Mouse (Mus musculus): Measurements from ENCODE around the gene Dll1. TPM values are rescaled to one million over a fixed set of nuclear protein-coding genes. Genes with fewer than 3 reads are reported as not detected.

Dll1 gene
- polyA plus RNA-seq, 1 experiment from 2014 or later = 24.6 TPM

- no peak overlapping the region for H3K4me3 ChIP-seq (ENCODE audit: low read length)
- H3K36me3 ChIP-seq (ENCODE audit: control insufficient read depth, insufficient read depth, low read length) = peaks cover 64% of the 10 kb centered on the region
- H3K27me3 ChIP-seq (ENCODE audit: control insufficient read depth, insufficient read depth, low read length) = no peaks in the 10 kb centered on the region
- H3K27ac ChIP-seq (ENCODE audit: low read depth, low read length) = no peak overlapping the region
- H3K9ac ChIP-seq (ENCODE audit: low read depth, low read length) = no peak overlapping the region
- ATAC-seq (ENCODE audit: low FRiP score, low TSS enrichment) = no peak
- 86% methylated on average over 1 of the region's 1 CpGs for WGBS
- no peaks in the 10 kb centered on the region for H3K9me3 ChIP-seq (ENCODE audit: control insufficient read depth, low read length)
- no peaks in the 10 kb centered on the region for H3K4me1 ChIP-seq (ENCODE audit: control insufficient read depth, insufficient read depth, low read length)
- no peak overlapping the region for H3K4me2 ChIP-seq (replicated peaks; ENCODE audit: low read depth, low read length)
Observed at GRCm38 (mm10) chr17:15410861-15411260, 34.2 kb upstream of the Dll1 start.

- Histone ChIP-seq H3K9ac (ENCODE audit: low read depth, low read length) (no peak overlapping the region), H3K27ac (ENCODE audit: low read depth, low read length) (no peak overlapping the region), H3K27me3 (ENCODE audit: control insufficient read depth, insufficient read depth, low read length) (no peaks in the 10 kb centered on the region), H3K4me3 (ENCODE audit: low read length) (no peak overlapping the region), H3K4me2 (replicated peaks; ENCODE audit: low read depth, low read length) (no peak overlapping the region), H3K36me3 (ENCODE audit: control insufficient read depth, insufficient read depth, low read length) (peaks cover 62% of the 10 kb centered on the region), H3K4me1 (ENCODE audit: control insufficient read depth, insufficient read depth, low read length) (no peaks in the 10 kb centered on the region), H3K9me3 (ENCODE audit: control insufficient read depth, low read length) (no peaks in the 10 kb centered on the region)
- 89% methylated on average over 10 of the region's 10 CpGs for WGBS
- no peak for ATAC-seq (ENCODE audit: low FRiP score, low TSS enrichment)
Observed at GRCm38 (mm10) chr17:15409261-15409660, 32.6 kb upstream of the Dll1 start.

- Histone ChIP-seq H3K27ac (ENCODE audit: low read depth, low read length) (no peak overlapping the region), H3K36me3 (ENCODE audit: control insufficient read depth, insufficient read depth, low read length) (peaks cover 76% of the 10 kb centered on the region), H3K4me1 (ENCODE audit: control insufficient read depth, insufficient read depth, low read length) (no peaks in the 10 kb centered on the region), H3K4me2 (replicated peaks; ENCODE audit: low read depth, low read length) (no peak overlapping the region), H3K4me3 (ENCODE audit: low read length) (no peak overlapping the region), H3K27me3 (ENCODE audit: control insufficient read depth, insufficient read depth, low read length) (no peaks in the 10 kb centered on the region), H3K9me3 (ENCODE audit: control insufficient read depth, low read length) (no peaks in the 10 kb centered on the region), H3K9ac (ENCODE audit: low read depth, low read length) (no peak overlapping the region)
- no peak for ATAC-seq (ENCODE audit: low FRiP score, low TSS enrichment)
- WGBS = 94% methylated on average over 2 of the region's 2 CpGs
Observed at GRCm38 (mm10) chr17:15406576-15406975, 29.9 kb upstream of the Dll1 start.

GRCm38 (mm10) chr17:15401716-15402115 lies 25.0 kb upstream of the Dll1 start:
- ATAC-seq (ENCODE audit: low FRiP score, low TSS enrichment) = no peak
- Histone ChIP-seq H3K9ac (ENCODE audit: low read depth, low read length) (no peak overlapping the region), H3K4me2 (replicated peaks; ENCODE audit: low read depth, low read length) (no peak overlapping the region), H3K9me3 (ENCODE audit: control insufficient read depth, low read length) (no peaks in the 10 kb centered on the region), H3K27ac (ENCODE audit: low read depth, low read length) (no peak overlapping the region), H3K27me3 (ENCODE audit: control insufficient read depth, insufficient read depth, low read length) (no peaks in the 10 kb centered on the region), H3K36me3 (ENCODE audit: control insufficient read depth, insufficient read depth, low read length) (peaks cover 42% of the 10 kb centered on the region), H3K4me1 (ENCODE audit: control insufficient read depth, insufficient read depth, low read length) (peaks cover 5% of the 10 kb centered on the region; the same call in 1 of the 2 replicates), H3K4me3 (ENCODE audit: low read length) (no peak overlapping the region)
- WGBS = 98% methylated on average over 17 of the region's 17 CpGs

- H3K27ac ChIP-seq (ENCODE audit: low read depth, low read length) = peak within 1 kb of the TSS; percentile 86
- peak within 1 kb of the TSS; percentile 73 for H3K9ac ChIP-seq (ENCODE audit: low read depth, low read length)
- no peaks in the 10 kb centered on the region for H3K36me3 ChIP-seq (ENCODE audit: control insufficient read depth, insufficient read depth, low read length)
- no peaks in the 10 kb centered on the region for H3K9me3 ChIP-seq (ENCODE audit: control insufficient read depth, low read length)
- WGBS = under 1% methylated on average over 31 of the region's 31 CpGs
- H3K4me3 ChIP-seq (ENCODE audit: low read length) = peak within 1 kb of the TSS; percentile 77
- peaks cover 6% of the 10 kb centered on the region; the same call in 1 of the 2 replicates for H3K4me1 ChIP-seq (ENCODE audit: control insufficient read depth, insufficient read depth, low read length)
- H3K4me2 ChIP-seq (replicated peaks; ENCODE audit: low read depth, low read length) = peak within 1 kb of the TSS; percentile 62
- no peaks in the 10 kb centered on the region for H3K27me3 ChIP-seq (ENCODE audit: control insufficient read depth, insufficient read depth, low read length)
- peak; percentile 98 for ATAC-seq (ENCODE audit: low FRiP score, low TSS enrichment)
Observed at GRCm38 (mm10) chr17:15395997-15396675, 19.5 kb upstream of the Dll1 start, which contains the start of gene Fam120b. Fam120b (plus strand) TSS chr17:15396202.

- no peaks in the 10 kb centered on the region for H3K4me1 ChIP-seq (ENCODE audit: control insufficient read depth, insufficient read depth, low read length)
- no peaks in the 10 kb centered on the region for H3K9me3 ChIP-seq (ENCODE audit: control insufficient read depth, low read length)
- H3K27me3 ChIP-seq (ENCODE audit: control insufficient read depth, insufficient read depth, low read length) = no peaks in the 10 kb centered on the region
- no peak overlapping the region for H3K4me2 ChIP-seq (replicated peaks; ENCODE audit: low read depth, low read length)
- H3K27ac ChIP-seq (ENCODE audit: low read depth, low read length) = no peak overlapping the region
- no peak overlapping the region for H3K9ac ChIP-seq (ENCODE audit: low read depth, low read length)
- H3K4me3 ChIP-seq (ENCODE audit: low read length) = no peak overlapping the region
- 0 out of 2 replicates have a peak, but pooled peaks have one; percentile 28 for ATAC-seq (ENCODE audit: low FRiP score, low TSS enrichment)
- H3K36me3 ChIP-seq (ENCODE audit: control insufficient read depth, insufficient read depth, low read length) = no peaks in the 10 kb centered on the region
- WGBS = 69% methylated on average over 8 of the region's 8 CpGs
Observed at GRCm38 (mm10) chr17:15389356-15389755, 12.7 kb upstream of the Dll1 start.

- Histone ChIP-seq H3K4me1 (ENCODE audit: control insufficient read depth, insufficient read depth, low read length) (no peaks in the 10 kb centered on the region), H3K27me3 (ENCODE audit: control insufficient read depth, insufficient read depth, low read length) (no peaks in the 10 kb centered on the region), H3K9ac (ENCODE audit: low read depth, low read length) (no peak overlapping the region), H3K4me2 (replicated peaks; ENCODE audit: low read depth, low read length) (no peak overlapping the region), H3K36me3 (ENCODE audit: control insufficient read depth, insufficient read depth, low read length) (no peaks in the 10 kb centered on the region), H3K4me3 (ENCODE audit: low read length) (no peak overlapping the region), H3K27ac (ENCODE audit: low read depth, low read length) (no peak overlapping the region), H3K9me3 (ENCODE audit: control insufficient read depth, low read length) (no peaks in the 10 kb centered on the region)
- WGBS = 70% methylated on average over 4 of the region's 4 CpGs
- no peak for ATAC-seq (ENCODE audit: low FRiP score, low TSS enrichment)
Observed at GRCm38 (mm10) chr17:15388892-15389291, 12.2 kb upstream of the Dll1 start.

- no peak overlapping the region for H3K27ac ChIP-seq (ENCODE audit: low read depth, low read length)
- no peaks in the 10 kb centered on the region for H3K9me3 ChIP-seq (ENCODE audit: control insufficient read depth, low read length)
- H3K9ac ChIP-seq (ENCODE audit: low read depth, low read length) = no peak overlapping the region
- 0 out of 2 replicates have a peak, but pooled peaks cover 13% of the 10 kb centered on the region for H3K4me1 ChIP-seq (ENCODE audit: control insufficient read depth, insufficient read depth, low read length)
- H3K4me3 ChIP-seq (ENCODE audit: low read length) = no peak overlapping the region
- 89% methylated on average over 5 of the region's 5 CpGs for WGBS
- H3K36me3 ChIP-seq (ENCODE audit: control insufficient read depth, insufficient read depth, low read length) = no peaks in the 10 kb centered on the region
- H3K27me3 ChIP-seq (ENCODE audit: control insufficient read depth, insufficient read depth, low read length) = peaks cover 17% of the 10 kb centered on the region
- no peak for ATAC-seq (ENCODE audit: low FRiP score, low TSS enrichment)
- no peak overlapping the region for H3K4me2 ChIP-seq (replicated peaks; ENCODE audit: low read depth, low read length)
Observed at GRCm38 (mm10) chr17:15383360-15383759, 6.7 kb upstream of the Dll1 start.

GRCm38 (mm10) chr17:15381869-15382660 lies 5.4 kb upstream of the Dll1 start:
- WGBS = 52% methylated on average over 7 of the region's 7 CpGs
- H3K36me3 ChIP-seq (ENCODE audit: control insufficient read depth, insufficient read depth, low read length) = no peaks in the 10 kb centered on the region
- no peak overlapping the region for H3K4me2 ChIP-seq (replicated peaks; ENCODE audit: low read depth, low read length)
- H3K27me3 ChIP-seq (ENCODE audit: control insufficient read depth, insufficient read depth, low read length) = peaks cover 25% of the 10 kb centered on the region
- H3K9me3 ChIP-seq (ENCODE audit: control insufficient read depth, low read length) = no peaks in the 10 kb centered on the region
- 0 out of 2 replicates have a peak, but pooled peaks cover 17% of the 10 kb centered on the region for H3K4me1 ChIP-seq (ENCODE audit: control insufficient read depth, insufficient read depth, low read length)
- ATAC-seq (ENCODE audit: low FRiP score, low TSS enrichment) = no peak
- no peak overlapping the region for H3K4me3 ChIP-seq (ENCODE audit: low read length)
- H3K9ac ChIP-seq (ENCODE audit: low read depth, low read length) = no peak overlapping the region
- no peak overlapping the region for H3K27ac ChIP-seq (ENCODE audit: low read depth, low read length)
